In genomic region chr11:99243200-99243819, GRCm38 (mm10) we compare ENCODE assay signal across 9 mouse cellular contexts. TPM values are rescaled to one million over a fixed set of nuclear protein-coding genes. Genes with fewer than 3 reads are reported as not detected.
DNase-seq lines count a peak whose midpoint lies in the region; ATAC-seq and TF ChIP-seq lines count a peak whose summit lies in the region.
"Had no signal": no experiment of that assay in that cellular context is flagged by ENCODE, and none has a peak within 500 bp of the region (broad histone marks: within the 10 kb centered on the region; RNA-seq: fewer than 3 reads in every experiment).

No protein-coding gene starts in this region.

- H3K79me2 ChIP-seq in MEL (ENCODE audit: control insufficient read depth, insufficient read depth, low read length, poor library complexity) = no peaks in the 10 kb centered on the region

- no peak for TF ChIP-seq POLR2A in MEL (IDR thresholded peaks at IDR 0.05; ENCODE audit: control insufficient read depth in 1 of 2, insufficient read depth in 1 of 2, low read depth in 1 of 2, low read length in 2 of 2, poor library complexity in 1 of 2)

- H3K9me3 ChIP-seq in heart, embryonic 12.5 days (replicated peaks) = no peaks in the 10 kb centered on the region
- no peaks in the 10 kb centered on the region for H3K9me3 ChIP-seq in MEL (replicated peaks; ENCODE audit: insufficient read depth, low read length)
- H3K9me3 ChIP-seq in hindbrain, embryonic 11.5 days (ENCODE audit: control insufficient read depth, low read length) = no peaks in the 10 kb centered on the region
- no peaks in the 10 kb centered on the region for H3K9me3 ChIP-seq in midbrain, embryonic 10.5 days (replicated peaks)

- ATAC-seq in heart, embryonic 12.5 days (ENCODE audit: insufficient number of reproducible peaks, low FRiP score) = no peak
- no peak for ATAC-seq in hindbrain, embryonic 11.5 days (ENCODE audit: low FRiP score)
- ATAC-seq in cerebellum, adult (ENCODE audit: insufficient number of reproducible peaks, low FRiP score, low TSS enrichment) = no peak

- H3K9ac ChIP-seq in heart, embryonic 12.5 days = peak overlapping the region; percentile 16; the same call in 1 of the 2 replicates
- H3K9ac ChIP-seq in MEL (ENCODE audit: control insufficient read depth, low read depth, low read length, poor library complexity, severe bottlenecking) = no peak overlapping the region
- no peak overlapping the region for H3K9ac ChIP-seq in hindbrain, embryonic 11.5 days (ENCODE audit: low read depth, low read length)

- no peak for TF ChIP-seq RAD21 in MEL (IDR thresholded peaks at IDR 0.05; ENCODE audit: low read depth, low read length)

- TF ChIP-seq EP300 in MEL (IDR thresholded peaks at IDR 0.05; ENCODE audit: low read depth in 1 of 2, low read length in 2 of 2) = no peak

- peaks cover 10% of the 10 kb centered on the region for H3K4me1 ChIP-seq in heart, embryonic 12.5 days (replicated peaks)
- no peaks in the 10 kb centered on the region for H3K4me1 ChIP-seq in MEL (ENCODE audit: control insufficient read depth in 1 of 2, insufficient read depth in 2 of 2, low read length in 2 of 2)
- no peaks in the 10 kb centered on the region for H3K4me1 ChIP-seq in hindbrain, embryonic 11.5 days (replicated peaks; ENCODE audit: control insufficient read depth, insufficient read depth, low read length)
- peaks cover 7% of the 10 kb centered on the region for H3K4me1 ChIP-seq in midbrain, embryonic 10.5 days

- H3K4me3 ChIP-seq in heart, embryonic 12.5 days = peak overlapping the region; percentile 43
- H3K4me3 ChIP-seq in MEL (ENCODE audit: control insufficient read depth in 1 of 2, insufficient read depth in 1 of 2, low read depth in 2 of 2, low read length in 2 of 2) = no peak overlapping the region
- H3K4me3 ChIP-seq in hindbrain, embryonic 11.5 days (ENCODE audit: low read depth, low read length) = peak overlapping the region; percentile 2; the same call in 1 of the 2 replicates
- H3K4me3 ChIP-seq in midbrain, embryonic 10.5 days = peak overlapping the region; percentile 42

- no peak for TF ChIP-seq CTCF in MEL (IDR thresholded peaks at IDR 0.05 in 2 of 3, conservative IDR thresholded peaks at IDR 0.05 in 1 of 3; ENCODE audit: control insufficient read depth in 1 of 3, insufficient read depth in 1 of 3, low read depth in 2 of 3, low read length in 3 of 3, poor library complexity in 1 of 3, severe bottlenecking in 1 of 3)

- DNase-seq in heart, postnatal 36 days = no peak
- no peak for DNase-seq in MEL (ENCODE audit: low read depth, low spot score)
- no peak for DNase-seq in hindbrain, embryonic 11.5 days (ENCODE audit: low spot score)
- no peak for DNase-seq in midbrain, embryonic 10.5 days (ENCODE audit: low spot score)
- no peak for DNase-seq in adrenal gland, postnatal 10 days
- no peak for DNase-seq in embryo, embryonic 11 days

- no peaks in the 10 kb centered on the region for H3K27me3 ChIP-seq in heart, embryonic 12.5 days (replicated peaks)
- peaks cover 8 to 27% of the 10 kb centered on the region in 2 experiments for H3K27me3 ChIP-seq in MEL (ENCODE audit: control insufficient read depth in 1 of 2, insufficient read depth in 2 of 2, low read length in 2 of 2)
- H3K27me3 ChIP-seq in hindbrain, embryonic 11.5 days (ENCODE audit: control insufficient read depth, insufficient read depth, low read length) = no peaks in the 10 kb centered on the region
- no peaks in the 10 kb centered on the region for H3K27me3 ChIP-seq in midbrain, embryonic 10.5 days (ENCODE audit: low read depth, poor library complexity, severe bottlenecking)

- H3K36me3 ChIP-seq in heart, embryonic 12.5 days = no peaks in the 10 kb centered on the region
- H3K36me3 ChIP-seq in MEL (ENCODE audit: control insufficient read depth in 1 of 2, insufficient read depth in 2 of 2, low read length in 2 of 2) = no peaks in the 10 kb centered on the region
- no peaks in the 10 kb centered on the region for H3K36me3 ChIP-seq in hindbrain, embryonic 11.5 days (ENCODE audit: control insufficient read depth, insufficient read depth, low read length)
- H3K36me3 ChIP-seq in midbrain, embryonic 10.5 days = no peaks in the 10 kb centered on the region

- WGBS in heart, embryonic 12.5 days = 76% methylated on average over 3 of the region's 3 CpGs
- 76% methylated on average over 3 of the region's 3 CpGs for whole genome bisulfite sequencing in hindbrain, embryonic 11.5 days
- 82% methylated on average over 3 of the region's 3 CpGs for whole genome bisulfite sequencing in midbrain, embryonic 10.5 days

- 0 out of 2 replicates have a peak overlapping the region, but pooled peaks have one; percentile 18 for H3K27ac ChIP-seq in heart, embryonic 12.5 days (ENCODE audit: poor library complexity, severe bottlenecking)
- no peak overlapping the region for H3K27ac ChIP-seq in MEL (ENCODE audit: control insufficient read depth, low read depth, low read length)
- H3K27ac ChIP-seq in hindbrain, embryonic 11.5 days (ENCODE audit: low read depth, low read length) = no peak overlapping the region
- 0 out of 2 replicates have a peak overlapping the region, but pooled peaks have one; percentile 38 for H3K27ac ChIP-seq in midbrain, embryonic 10.5 days (replicated peaks)

- H3K4me2 ChIP-seq in heart, embryonic 12.5 days = peak overlapping the region; percentile 80
- peak overlapping the region; percentile 20; the same call in 1 of the 2 replicates for H3K4me2 ChIP-seq in hindbrain, embryonic 11.5 days (replicated peaks; ENCODE audit: low read depth, low read length)

- intact Hi-C loops in heart, postnatal 36 days (cut with DNase I) = loop anchor here (5.0 kb wide), 1 partner anchor 36 kb away; no protein-coding TSS in a partner anchor

TF ChIP-seq in MEL, 35 proteins besides CTCF, POLR2A, EP300 and RAD21:
- no peak for TF ChIP-seq MXI1 (IDR thresholded peaks at IDR 0.05; ENCODE audit: low read depth, low read length)
- TF ChIP-seq ZNF384 (IDR thresholded peaks at IDR 0.05; ENCODE audit: low read depth, low read length) = peak; percentile 46; the same call in 1 of the 2 replicates

RNA-seq across cellular contexts. Expression of gene Krt222, which starts 0.6 kb away (rescaled TPM):
- polyA plus RNA-seq in heart, embryonic 12.5 days (2016; fragmentation: Nextera tagmentation; extraction: Ambion mirVana) = 1.6 TPM in 2 replicates
- total RNA-seq in heart, postnatal 36 days (2021) = 10 to 100 TPM; 25.6 to 33.4 TPM
- total RNA-seq in MEL (2012; rRNA removed) = not detected in 2 replicates
- under 1 TPM in 1 of 2 experiments, not detected in 1; 0.07 TPM for polyA plus RNA-seq in MEL (2012; ENCODE audit: insufficient read depth in 1 of 2, insufficient read length in 2 of 2, low read depth in 1 of 2, low replicate concordance in 2 of 2, missing spikeins in 1 of 2)
- polyA plus RNA-seq in hindbrain, embryonic 11.5 days (2014; fragmentation: Nextera tagmentation; extraction: Ambion mirVana) = 0.67 and 0.80 TPM in 2 replicates
- 0.12 and 0.24 TPM in 2 replicates for polyA plus RNA-seq in midbrain, embryonic 10.5 days (2016; fragmentation: Nextera tagmentation; extraction: Ambion mirVana)
- 1 to 10 TPM; 1.8 to 3.3 TPM for total RNA-seq in adrenal gland, postnatal 10 days (2021)

RNA-seq across cellular contexts. Expression of gene Smarce1, which starts 12.5 kb away (rescaled TPM):
- polyA plus RNA-seq in heart, embryonic 12.5 days (2016; fragmentation: Nextera tagmentation; extraction: Ambion mirVana) = 178 and 181 TPM in 2 replicates
- total RNA-seq in heart, postnatal 36 days (2021) = 10 to 100 TPM; 42.9 to 47.8 TPM
- total RNA-seq in MEL (2012; rRNA removed) = 243 and 265 TPM in 2 replicates
- polyA plus RNA-seq in MEL (2012; ENCODE audit: insufficient read depth in 1 of 2, insufficient read length in 2 of 2, low read depth in 1 of 2, low replicate concordance in 2 of 2, missing spikeins in 1 of 2) = 100 to 1,000 TPM in 1 of 2 experiments, not detected in 1; 277 TPM
- polyA plus RNA-seq in hindbrain, embryonic 11.5 days (2014; fragmentation: Nextera tagmentation; extraction: Ambion mirVana) = 217 and 219 TPM in 2 replicates
- polyA plus RNA-seq in midbrain, embryonic 10.5 days (2016; fragmentation: Nextera tagmentation; extraction: Ambion mirVana) = 296 and 338 TPM in 2 replicates
- total RNA-seq in adrenal gland, postnatal 10 days (2021) = 10 to 100 TPM; 53.6 to 64.9 TPM

RNA-seq across cellular contexts. Expression of gene Krt24, which starts 41.8 kb away (rescaled TPM):
- polyA plus RNA-seq in heart, embryonic 12.5 days (2016; fragmentation: Nextera tagmentation; extraction: Ambion mirVana) = not detected in 2 replicates
- not detected for total RNA-seq in heart, postnatal 36 days (2021)
- not detected in 2 replicates for total RNA-seq in MEL (2012; rRNA removed)
- polyA plus RNA-seq in MEL (2012; ENCODE audit: insufficient read depth in 1 of 2, insufficient read length in 2 of 2, low read depth in 1 of 2, low replicate concordance in 2 of 2, missing spikeins in 1 of 2) = not detected
- polyA plus RNA-seq in hindbrain, embryonic 11.5 days (2014; fragmentation: Nextera tagmentation; extraction: Ambion mirVana) = 0.10 TPM in 1 of 2 replicates, not detected in the other
- polyA plus RNA-seq in midbrain, embryonic 10.5 days (2016; fragmentation: Nextera tagmentation; extraction: Ambion mirVana) = not detected in 2 replicates
- not detected for total RNA-seq in adrenal gland, postnatal 10 days (2021)
- total RNA-seq: gastrocnemius, postnatal 25 days had no signal

Comparison
In these comparisons a context has a peak if more than half of its experiments do, and no peak if none do; other contexts are left out.
1. H3K27ac ChIP-seq: peak in heart, embryonic 12.5 days (single experiment) and midbrain, embryonic 10.5 days (single experiment); none in MEL (single experiment) and hindbrain, embryonic 11.5 days (single experiment).
2. H3K4me3 ChIP-seq: peak in heart, embryonic 12.5 days (single experiment), hindbrain, embryonic 11.5 days (single experiment) and midbrain, embryonic 10.5 days (single experiment); none in MEL (0 of 2).